Mouse (Mus musculus) ES-Bruce4 (cell line): Measurements from ENCODE around the gene Fam102a.

ENCODE experiments used
- CTCF ChIP-seq: IDR thresholded peaks from one replicate; pipeline ENCODE4 v1.8.1; 2011; ENCODE audit warnings: low read depth, low read length
- EP300 ChIP-seq: IDR thresholded peaks from 2 replicates; pipeline ENCODE4 v1.6.1; 2011; ENCODE audit warnings: low read depth, low read length; ENCODE audit not compliant: insufficient read depth
- POLR2A ChIP-seq: IDR thresholded peaks from one replicate; pipeline ENCODE4 v1.8.1; 2011; ENCODE audit warnings: low read length; ENCODE audit not compliant: insufficient read depth

- TF ChIP-seq EP300 = no peak
- TF ChIP-seq POLR2A = no peak
- TF ChIP-seq CTCF = no peak
Measured at GRCm38 (mm10) chr2:32499365-32499764, 35.8 kb upstream of the Fam102a start.
